Mouse (Mus musculus) ES-E14 (cell line): ENCODE results near the gene Crygd. TPM values are rescaled to one million over a fixed set of nuclear protein-coding genes. Genes with fewer than 3 reads are reported as not detected.

Experiments used
- DNase-seq: peaks from one replicate; pipeline ENCODE4 v3.0.0-alpha.2; 2013; ENCODE audit warnings: low read depth, low spot score
- H3K27ac ChIP-seq: 2 replicates; pipeline ENCODE4 v1.5.1; 2012; ENCODE audit warnings: low read depth, mild to moderate bottlenecking, low read length, moderate library complexity, mixed read lengths; ENCODE audit not compliant: poor library complexity, insufficient read depth, severe bottlenecking
- H3K36me3 ChIP-seq: 2 replicates; pipeline ENCODE4 v1.6.1; 2012; ENCODE audit warnings: mild to moderate bottlenecking, low read length, moderate library complexity, mixed read lengths; ENCODE audit not compliant: control insufficient read depth, poor library complexity, insufficient read depth, severe bottlenecking
- H3K4me1 ChIP-seq, 2 experiments: fragments of 150-350 bp in 1 of 2; sonication (generic) in 1 of 2; 2 replicates each; pipeline ENCODE4 v1.6.1; 2012; ENCODE audit warnings: low read length in 2 of 2, mild to moderate bottlenecking in 1 of 2, mixed read lengths in 1 of 2; ENCODE audit not compliant: control insufficient read depth in 2 of 2, insufficient read depth in 2 of 2, poor library complexity in 1 of 2
- H3K4me3 ChIP-seq, 2 experiments: fragments of 150-350 bp in 1 of 2; sonication (generic) in 1 of 2; 2 replicates each; pipeline ENCODE4 v1.5.1; 2012; ENCODE audit warnings: low read length in 2 of 2, low read depth in 1 of 2, mild to moderate bottlenecking in 1 of 2, mixed read lengths in 1 of 2; ENCODE audit not compliant: insufficient read depth in 1 of 2, poor library complexity in 1 of 2, severe bottlenecking in 1 of 2
- H3K9ac ChIP-seq: 2 replicates; pipeline ENCODE4 v1.6.1; 2012; ENCODE audit warnings: low read depth, mild to moderate bottlenecking, low read length, mixed read lengths; ENCODE audit not compliant: poor library complexity, insufficient read depth, severe bottlenecking
- H3K9me3 ChIP-seq: fragments of 150-350 bp; sonication (generic); 2 replicates; pipeline ENCODE4 v1.6.1; 2012; ENCODE audit warnings: low read depth, mild to moderate bottlenecking, low read length; ENCODE audit not compliant: control insufficient read depth, insufficient read depth
- CHD2 ChIP-seq: IDR thresholded peaks from 2 replicates; pipeline ENCODE4 v1.6.1; 2014; ENCODE audit warnings: mild to moderate bottlenecking, low read depth, low read length, inconsistent platforms
- HCFC1 ChIP-seq: IDR thresholded peaks from 2 replicates; pipeline ENCODE4 v1.6.1; 2012; ENCODE audit warnings: low read length, inconsistent platforms, borderline replicate concordance; ENCODE audit not compliant: insufficient read depth
- MAFK ChIP-seq: IDR thresholded peaks from 2 replicates; pipeline ENCODE4 v1.6.1; 2014; ENCODE audit warnings: mild to moderate bottlenecking, low read depth, low read length, inconsistent platforms; ENCODE audit not compliant: insufficient read depth
- ZC3H11A ChIP-seq: IDR thresholded peaks from 2 replicates; pipeline ENCODE4 v1.6.1; 2012; ENCODE audit warnings: low read depth, mild to moderate bottlenecking, inconsistent platforms, low read length, borderline replicate concordance
- ZNF384 ChIP-seq: IDR thresholded peaks from 2 replicates; pipeline ENCODE4 v1.6.1; 2012; ENCODE audit warnings: low read depth, low read length, inconsistent platforms
- in situ Hi-C, 2 experiments: fragments of 600-800 bp; cut with MboI; formaldehyde crosslinking; loops; one replicate each; pipeline ENCODE4 v1.15.1; 2025; ENCODE audit warnings: low sequenced_read_pairs in 2 of 2, inconsistent platforms in 1 of 2; ENCODE audit not compliant: unreplicated experiment in 2 of 2
- total RNA-seq: library from RNA; depleted of rRNA; stranded (reverse); fragments of 300-350 nt; gene quantifications from 2 replicates; pipeline ENCODE4 v1.2.3, GENCODE M21; 2012; rRNA removed

Gene Crygd
- total RNA-seq, 1 experiment: 1.6 TPM

DNA sequence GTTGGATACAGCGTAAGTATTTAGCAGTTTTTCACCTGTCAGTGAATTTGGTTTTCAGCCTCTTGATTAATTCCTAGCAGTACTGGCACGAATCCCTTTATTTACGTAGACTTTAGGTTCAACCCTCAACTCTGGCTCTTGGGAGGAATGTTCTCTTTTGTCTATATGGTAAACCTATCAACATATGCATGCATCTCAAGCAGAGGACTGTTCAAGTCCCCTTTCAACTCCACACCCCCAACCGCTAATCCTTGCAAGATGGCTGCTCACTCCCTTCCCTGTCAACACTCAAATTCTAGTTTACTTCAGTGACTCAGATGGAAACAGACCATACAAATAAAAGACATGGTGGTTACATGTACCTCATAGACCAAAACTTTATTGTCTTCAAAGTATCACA is 50.5 kb downstream of the Crygd start:
- Histone ChIP-seq H3K9me3 (no peaks in the 10 kb centered on the region), H3K4me3 (no peak overlapping the region), H3K9ac (no peak overlapping the region), H3K36me3 (no peaks in the 10 kb centered on the region), H3K27ac (no peak overlapping the region), H3K4me1 (0 out of 4 replicates have a peak, but pooled peaks cover 0 to 3% of the 10 kb centered on the region in 2 experiments)
- no peak for TF ChIP-seq HCFC1
- no peak for TF ChIP-seq ZC3H11A
- no peak for TF ChIP-seq CHD2
- no peak for TF ChIP-seq MAFK
- no peak for TF ChIP-seq ZNF384
- no peak for DNase-seq
- in situ Hi-C loops: no loop called here

Other genes starting within 250 kb of the Crygd start
- gene Plekhm3, start 106.6 kb downstream of the Crygd start, total RNA-seq: 9.8 and 10.7 TPM in 2 replicates
- 0.37 and 1.6 TPM in 2 replicates for gene Akr1cl, start 30.7 kb downstream of the Crygd start, total RNA-seq
- gene Cryge, start 12.3 kb downstream of the Crygd start, total RNA-seq: 0.42 and 4.3 TPM in 2 replicates
- 1.3 TPM in 1 of 2 replicates, not detected in the other for gene Crygc, start 10.2 kb upstream of the Crygd start, total RNA-seq
- gene Crygb, start 18.8 kb upstream of the Crygd start, total RNA-seq: 0.48 and 0.67 TPM in 2 replicates
- 1.5 and 2.3 TPM in 2 replicates for gene Cryga, start 39.9 kb upstream of the Crygd start, total RNA-seq
- gene Gm28845, start 56.1 kb upstream of the Crygd start, total RNA-seq: 0.58 TPM in 1 of 2 replicates, not detected in the other
- 4.7 and 6.1 TPM in 2 replicates for gene D630023F18Rik, start 59.8 kb upstream of the Crygd start, total RNA-seq
- gene Idh1, start 123.0 kb upstream of the Crygd start, total RNA-seq: 25.0 and 51.1 TPM in 2 replicates
- gene Pikfyve, start 123.2 kb upstream of the Crygd start, total RNA-seq: 29.1 and 30.4 TPM in 2 replicates
- 0.09 and 0.11 TPM in 2 replicates for gene Pth2r, start 218.6 kb upstream of the Crygd start, total RNA-seq